Mouse (Mus musculus) MEL (cell line): Measurements from ENCODE around the gene Sp9.

ENCODE experiments used
- CHD2 ChIP-seq: IDR thresholded peaks from 2 replicates; pipeline ENCODE4 v1.6.1; 2011; ENCODE audit warnings: low read length, improper control_type of control experiment
- E2F4 ChIP-seq: IDR thresholded peaks from 2 replicates; pipeline ENCODE4 v1.6.1; 2011; ENCODE audit warnings: low read depth, low read length, improper control_type of control experiment, borderline replicate concordance
- ETS1 ChIP-seq: IDR thresholded peaks from 2 replicates; pipeline ENCODE4 v1.6.1; 2012; ENCODE audit warnings: low read depth, mild to moderate bottlenecking, inconsistent platforms, low read length, improper control_type of control experiment, moderate library complexity
- GATA1 ChIP-seq: IDR thresholded peaks from 2 replicates; pipeline ENCODE4 v1.6.1; 2011; ENCODE audit warnings: low read depth, low read length, improper control_type of control experiment
- MXI1 ChIP-seq: IDR thresholded peaks from 2 replicates; pipeline ENCODE4 v1.6.1; 2011; ENCODE audit warnings: mild to moderate bottlenecking, low read depth, low read length, improper control_type of control experiment
- POLR2A ChIP-seq, 2 experiments: IDR thresholded peaks; 2 replicates each; pipeline ENCODE4 v1.6.1; 2011 to 2012; ENCODE audit warnings: low read length in 2 of 2, mild to moderate bottlenecking in 2 of 2, control low read depth in 1 of 2, improper control_type of control experiment in 1 of 2, low read depth in 1 of 2, moderate library complexity in 1 of 2; ENCODE audit not compliant: control insufficient read depth in 1 of 2, insufficient read depth in 1 of 2, poor library complexity in 1 of 2
- POLR2AphosphoS2 ChIP-seq: IDR thresholded peaks from 2 replicates; pipeline ENCODE4 v1.6.1; 2011; ENCODE audit warnings: low read length, improper control_type of control experiment
- SIN3A ChIP-seq: IDR thresholded peaks from 2 replicates; pipeline ENCODE4 v1.6.1; 2012; ENCODE audit warnings: low read length, improper control_type of control experiment, inconsistent platforms
- TAL1 ChIP-seq: IDR thresholded peaks from 2 replicates; pipeline ENCODE4 v1.6.1; 2012; ENCODE audit warnings: mild to moderate bottlenecking, inconsistent platforms, low read length, moderate library complexity, mixed read lengths
- ZNF384 ChIP-seq: IDR thresholded peaks from 2 replicates; pipeline ENCODE4 v1.6.1; 2012; ENCODE audit warnings: low read depth, mild to moderate bottlenecking, inconsistent platforms, low read length, improper control_type of control experiment

GRCm38 (mm10) chr2:73241299-73241698 lies 30.4 kb upstream of the Sp9 start:
- TF ChIP-seq ZNF384 (no peak), GATA1 (no peak), TAL1 (no peak), SIN3A (no peak), MXI1 (no peak), E2F4 (no peak), ETS1 (no peak), POLR2A (IDR thresholded peaks at IDR 0.05; ENCODE audit: control insufficient read depth in 1 of 2, insufficient read depth in 1 of 2, low read depth in 1 of 2, low read length in 2 of 2, poor library complexity in 1 of 2) (no peak), POLR2AphosphoS2 (no peak), CHD2 (no peak)
